Mouse (Mus musculus): ENCODE data around the gene Csf2rb2. TPM values are rescaled to one million over a fixed set of nuclear protein-coding genes. Genes with fewer than 3 reads are reported as not detected.
"Not testable (repeated sequence)": the region's sequence is repeated elsewhere in the genome, so short reads cannot be mapped to it uniquely, and the experiment has no call there.

Gene Csf2rb2
- total RNA-seq, 1 experiment from 2014 or later = 0.43 TPM

DNA sequence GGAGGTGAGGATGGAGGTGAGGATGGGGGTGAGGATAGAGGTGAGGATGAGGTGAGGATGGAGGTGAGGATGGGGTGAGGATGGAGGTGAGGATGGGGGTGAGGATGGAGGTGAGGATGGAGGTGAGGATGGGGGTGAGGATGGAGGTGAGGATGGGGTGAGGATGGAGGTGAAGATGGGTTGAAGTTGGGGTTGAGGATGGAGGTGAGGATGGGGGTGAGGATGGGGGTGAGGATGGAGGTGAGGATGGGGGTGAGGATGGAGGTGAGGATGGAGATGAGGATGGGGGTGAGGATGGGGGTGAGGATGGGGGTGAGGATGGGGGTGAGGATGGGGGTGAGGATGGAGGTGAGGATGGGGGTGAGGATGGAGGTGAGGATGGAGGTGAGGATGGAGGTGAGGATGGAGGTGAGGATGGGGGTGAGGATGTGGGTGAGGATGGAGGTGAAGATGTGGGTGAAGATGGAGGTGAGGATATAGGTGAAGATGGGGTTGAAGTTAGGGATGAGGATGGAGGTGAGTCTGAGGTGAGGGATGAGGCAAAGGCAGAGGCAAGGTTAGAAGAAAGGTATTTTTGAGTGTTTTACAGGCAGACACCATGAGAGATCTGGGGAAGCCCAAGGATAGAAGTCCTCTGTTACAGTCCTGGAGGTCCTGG is 48.8 kb downstream of the Csf2rb2 start:
- not testable (repeated sequence) for DNase-seq

DNA sequence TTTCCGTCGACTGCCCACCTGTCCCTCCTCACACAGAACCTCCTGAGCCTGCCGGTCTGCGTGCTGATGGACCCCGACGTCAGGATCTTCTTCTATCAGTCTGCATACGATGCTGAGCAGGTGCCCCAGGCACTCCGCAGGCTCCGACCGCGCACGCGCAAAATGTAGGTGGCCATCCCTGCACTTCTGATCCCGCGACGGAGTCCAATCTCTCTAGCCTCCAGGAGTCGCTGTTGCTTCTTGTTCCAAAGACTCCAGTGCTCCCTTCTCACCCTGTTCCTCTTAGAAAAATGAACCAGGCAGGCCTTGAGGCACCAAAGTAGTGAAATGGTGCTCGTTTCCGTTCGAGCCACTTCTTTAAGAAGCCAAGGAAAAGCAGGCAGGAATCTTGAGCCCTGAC is 50.8 kb downstream of the Csf2rb2 start:
- peak; percentile 43 for DNase-seq

DNA sequence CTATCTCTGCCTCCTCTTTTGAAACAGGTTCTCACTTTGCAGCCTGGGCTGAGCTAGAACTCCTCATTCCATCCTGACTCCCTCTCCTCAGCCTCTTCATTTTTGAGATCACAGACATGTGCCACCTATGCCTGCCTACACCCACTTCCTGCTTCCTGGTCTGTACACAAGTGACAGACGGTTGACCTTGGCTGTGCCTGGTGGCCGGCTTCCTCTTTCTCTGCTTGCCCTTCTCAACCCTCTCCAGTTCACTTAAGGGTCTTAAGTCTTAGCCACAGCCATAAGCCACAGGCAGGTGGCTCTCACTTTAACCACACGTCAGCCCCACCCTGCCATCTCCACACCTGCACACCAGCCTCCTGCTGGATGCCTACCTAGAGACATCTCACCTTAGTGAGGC is 57.1 kb downstream of the Csf2rb2 start:
- no peak for DNase-seq

- no peak for DNase-seq
Observed at GRCm38 (mm10) chr15:78247659-78248058, 57.9 kb downstream of the Csf2rb2 start.

DNA sequence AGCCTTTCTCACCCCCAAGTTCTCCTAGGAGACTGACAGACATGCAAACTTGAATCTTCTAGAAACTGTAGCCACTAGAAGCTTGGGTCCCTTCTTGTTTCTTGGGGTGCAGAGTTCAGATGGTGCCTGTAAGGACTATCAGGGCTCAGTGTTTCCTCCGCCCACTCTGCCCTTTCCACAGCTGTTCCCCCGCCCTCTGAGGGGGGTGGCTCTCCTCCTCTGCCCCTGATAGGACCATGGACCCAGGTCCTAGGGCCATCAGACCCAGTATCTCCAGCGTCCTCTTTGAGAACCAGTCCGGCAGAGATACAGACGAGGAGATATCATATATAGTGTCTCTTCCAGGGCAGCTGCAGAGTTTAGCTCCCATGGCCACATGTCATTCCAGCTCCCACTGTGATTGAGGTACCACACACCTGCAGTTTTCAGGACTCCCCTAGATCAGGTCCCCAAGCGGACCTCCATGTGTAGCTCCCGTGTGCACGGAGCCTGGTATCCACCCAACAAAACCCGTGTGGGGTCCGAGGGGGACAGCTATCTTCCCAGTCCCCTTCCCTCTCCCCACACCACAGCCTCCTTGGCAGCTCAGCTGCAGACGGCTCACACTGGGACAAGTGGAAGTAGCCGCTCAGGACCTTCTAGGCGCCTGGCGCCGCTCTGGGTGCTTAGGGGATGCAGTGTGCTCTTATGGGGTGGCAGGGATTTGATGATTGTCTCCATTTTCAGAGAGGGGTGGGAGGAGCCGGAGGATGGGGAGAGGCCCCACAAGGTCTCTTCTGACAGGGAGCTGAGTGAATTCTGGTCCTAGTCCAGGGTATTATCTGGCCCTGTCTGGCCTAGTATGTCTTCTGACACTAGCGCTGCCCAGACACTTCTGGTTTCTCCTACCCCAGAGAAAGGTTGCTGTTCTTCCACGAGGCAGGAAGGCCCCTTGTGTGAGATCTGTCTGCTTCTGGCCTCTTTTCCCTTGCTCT is 59.1 kb downstream of the Csf2rb2 start:
- no peak for DNase-seq

GRCm38 (mm10) chr15:78244695-78245492 is 60.6 kb downstream of the Csf2rb2 start, which contains the start of gene Ncf4:
Gene Ncf4 (plus strand): TSS chr15:78244801.
- no peak for DNase-seq

DNA sequence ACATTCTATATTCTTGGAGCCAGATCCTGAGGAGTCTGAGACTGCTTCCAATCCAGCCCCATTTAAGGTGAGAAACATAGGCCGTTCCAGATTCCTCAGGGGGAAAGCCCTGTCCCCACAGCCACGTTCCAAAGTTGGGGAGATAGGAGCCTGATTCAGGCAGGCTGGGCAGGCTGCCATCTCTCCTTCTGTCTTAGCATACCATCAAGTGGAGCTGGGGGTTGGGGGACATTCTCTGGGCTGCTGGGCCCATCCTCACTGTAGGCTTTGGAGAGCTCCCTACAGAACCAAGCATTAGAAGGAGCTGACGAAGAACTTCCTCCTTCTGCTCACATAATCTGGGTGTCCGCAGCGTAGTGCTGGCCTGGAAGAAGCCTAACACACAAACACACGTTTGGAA is 61.7 kb downstream of the Csf2rb2 start:
- no peak for DNase-seq

GRCm38 (mm10) chr15:78243061-78243460 is 62.5 kb downstream of the Csf2rb2 start:
- DNase-seq = no peak

DNA sequence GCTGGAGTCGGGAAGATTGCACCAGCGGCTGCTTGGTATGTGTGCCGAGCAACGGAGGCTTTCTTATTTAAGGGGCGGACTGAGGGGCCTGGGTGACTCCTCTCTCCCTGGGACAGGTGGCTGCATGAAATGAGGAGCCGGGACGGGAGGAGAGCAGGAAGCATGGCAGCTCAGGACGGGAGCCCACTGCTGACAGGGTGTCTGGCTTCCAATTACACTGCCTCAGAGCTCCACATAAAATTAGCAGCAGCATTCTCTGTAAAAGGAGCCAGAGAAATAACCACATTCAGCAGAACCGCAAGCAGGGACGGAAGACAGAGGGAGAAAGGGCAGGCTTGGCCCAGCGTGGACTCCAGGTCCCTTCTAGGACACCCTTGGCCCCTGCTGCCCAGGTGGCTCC is 64.2 kb downstream of the Csf2rb2 start:
- no peak for DNase-seq

DNA sequence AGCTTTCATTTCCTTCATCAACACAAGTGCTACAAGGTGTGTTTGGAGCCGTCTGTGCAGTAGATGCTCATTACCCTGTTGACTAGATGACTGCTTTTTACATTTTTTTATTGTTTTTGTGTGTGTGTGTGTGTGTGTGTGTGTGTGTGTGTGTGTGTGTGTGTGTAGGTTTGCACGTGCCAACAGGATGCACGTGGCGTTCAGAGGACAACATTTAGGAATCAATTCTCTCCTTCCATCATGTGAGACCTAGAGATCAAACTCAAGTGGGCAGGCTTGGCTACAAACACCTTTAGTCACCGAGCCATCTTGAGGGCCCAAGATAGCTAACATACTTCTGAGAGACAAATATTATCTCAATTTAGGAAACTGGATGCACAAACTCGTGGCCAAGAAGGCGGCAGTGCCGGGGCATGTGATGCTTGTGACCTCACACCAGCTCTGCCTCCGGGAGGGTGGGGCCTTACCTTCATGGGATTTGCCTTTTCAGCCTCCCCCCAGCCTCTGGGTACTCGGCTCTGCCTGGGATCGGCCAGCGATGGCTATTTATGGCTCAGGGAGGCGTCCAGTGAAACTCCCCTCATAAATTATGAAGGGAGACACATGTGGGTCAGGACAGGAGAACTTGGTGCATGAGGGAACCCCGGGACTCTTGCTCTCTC is 65.4 kb downstream of the Csf2rb2 start:
- no peak for DNase-seq

DNA sequence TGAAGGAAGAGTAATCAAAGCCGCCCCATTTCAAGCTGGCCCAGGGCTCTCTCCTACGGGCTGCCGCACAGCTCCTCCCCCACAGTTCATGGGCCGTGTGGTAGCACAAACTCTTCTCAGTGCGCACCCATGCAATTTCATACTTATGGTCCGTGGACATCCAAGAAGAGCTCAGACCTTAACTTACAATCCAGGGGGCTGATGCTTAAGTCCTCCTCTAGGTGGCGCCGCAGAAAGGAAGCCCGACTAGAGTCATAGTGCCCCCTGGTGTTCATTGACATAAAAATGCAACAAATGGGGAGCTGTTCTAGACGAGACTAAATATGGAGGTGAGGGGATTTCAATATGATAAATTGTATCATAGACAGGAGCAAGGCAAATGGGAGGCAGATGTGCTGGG is 66.1 kb downstream of the Csf2rb2 start:
- peak; percentile 66 for DNase-seq

GRCm38 (mm10) chr15:78234823-78235509 is 70.6 kb downstream of the Csf2rb2 start:
- DNase-seq = no peak

Small RNA genes within 50 kb of the gene (microRNA-seq; reads per million reads assigned to microRNA genes)
- gene Mir7676-1 (0 reads per million in 2 experiments), gene Mir7676-2 (0 reads per million in 2 experiments)

Other genes starting within 250 kb of the Csf2rb2 start
- gene Cacng2, start 185.7 kb downstream of the Csf2rb2 start, total RNA-seq (2021) = 0.36 and 0.43 TPM in 2 replicates
- gene Ift27, start 131.6 kb downstream of the Csf2rb2 start, total RNA-seq (2021) = 17.7 and 20.3 TPM in 2 replicates
- gene Pvalb, start 99.3 kb downstream of the Csf2rb2 start, total RNA-seq (2021) = not detected in 2 replicates
- 1.00 and 1.2 TPM in 2 replicates for gene Ncf4, start 60.9 kb downstream of the Csf2rb2 start, total RNA-seq (2021)
- 6.9 and 9.2 TPM in 2 replicates for gene Csf2rb, start 20.0 kb upstream of the Csf2rb2 start, total RNA-seq (2021)
- not detected in 2 replicates for gene Tex33, start 90.2 kb upstream of the Csf2rb2 start, total RNA-seq (2021)
- 246 and 299 TPM in 2 replicates for gene Tst, start 100.2 kb upstream of the Csf2rb2 start, total RNA-seq (2021)
- 56.9 and 61.7 TPM in 2 replicates for gene Mpst, start 100.7 kb upstream of the Csf2rb2 start, total RNA-seq (2021)
- gene Kctd17, start 122.8 kb upstream of the Csf2rb2 start, total RNA-seq (2021) = 73.5 and 84.3 TPM in 2 replicates
- 1.9 and 4.9 TPM in 2 replicates for gene Tmprss6, start 162.9 kb upstream of the Csf2rb2 start, total RNA-seq (2021)
- 0.48 and 0.58 TPM in 2 replicates for gene Il2rb, start 189.6 kb upstream of the Csf2rb2 start, total RNA-seq (2021)
- 48.7 and 59.4 TPM in 2 replicates for gene C1qtnf6, start 225.7 kb upstream of the Csf2rb2 start, total RNA-seq (2021)
- gene Sstr3, start 239.0 kb upstream of the Csf2rb2 start, total RNA-seq (2021) = 0.58 and 0.76 TPM in 2 replicates